Mouse (Mus musculus) liver, embryonic 14.5 days (tissue): Measurements from ENCODE around the gene Gm3625. TPM values are rescaled to one million over a fixed set of nuclear protein-coding genes. Genes with fewer than 3 reads are reported as not detected.

Source experiments
- ATAC-seq: fragments of 200-750 bp; cut with Nextera tagmentation; 2 replicates; pipeline ENCODE4 v1.8.0; 2017; ENCODE audit warnings: moderate number of reproducible peaks, mild to moderate bottlenecking, moderate library complexity; ENCODE audit not compliant: insufficient read depth
- DNase-seq, 3 experiments: peaks; one replicate each; pipeline ENCODE4 v3.0.0-alpha.2; 2012 to 2013; ENCODE audit warnings: low read depth in 3 of 3, low spot score in 3 of 3
- H3K27ac ChIP-seq: fragments of 300-500 bp; sonication (generic); 2 replicates; pipeline ENCODE4 v1.5.1; 2014; ENCODE audit warnings: moderate library complexity, mild to moderate bottlenecking, control low read depth, inconsistent platforms
- H3K27me3 ChIP-seq: fragments of 300-500 bp; sonication (generic); 2 replicates; pipeline ENCODE4 v1.6.1; 2014; ENCODE audit warnings: mild to moderate bottlenecking, low read length, moderate library complexity; ENCODE audit not compliant: control insufficient read depth, insufficient read depth
- H3K36me3 ChIP-seq: fragments of 300-500 bp; sonication (generic); replicated peaks from 2 replicates; pipeline ENCODE4 v1.6.1; 2014; ENCODE audit warnings: low read depth; ENCODE audit not compliant: control insufficient read depth, insufficient read depth
- H3K4me1 ChIP-seq, 2 experiments: fragments of 200-500 bp in 1 of 2; fragments of 300-500 bp in 1 of 2; sonication (generic) in 1 of 2; replicated peaks; 2 replicates each; pipeline ENCODE4 v1.6.1; 2012 to 2014; ENCODE audit warnings: antibody characterized with exemption in 1 of 2, inconsistent platforms in 1 of 2, low read length in 1 of 2; ENCODE audit not compliant: control insufficient read depth in 2 of 2, insufficient read depth in 2 of 2
- H3K4me2 ChIP-seq: fragments of 300-500 bp; sonication (generic); 2 replicates; pipeline ENCODE4 v1.6.1; 2014; ENCODE audit warnings: low read depth, mild to moderate bottlenecking, control low read depth, moderate library complexity
- H3K4me3 ChIP-seq, 2 experiments: fragments of 200-500 bp in 1 of 2; fragments of 300-500 bp in 1 of 2; sonication (generic) in 1 of 2; 2 replicates each; pipeline ENCODE4 v1.5.1; 2012 to 2014; ENCODE audit warnings: low read depth in 2 of 2, low read length in 2 of 2, mild to moderate bottlenecking in 2 of 2, control low read depth in 1 of 2, inconsistent platforms in 1 of 2, moderate library complexity in 1 of 2; ENCODE audit not compliant: insufficient read depth in 1 of 2
- H3K9ac ChIP-seq: fragments of 300-500 bp; sonication (generic); replicated peaks from 2 replicates; pipeline ENCODE4 v1.6.1; 2014; ENCODE audit warnings: mild to moderate bottlenecking, control low read depth, moderate library complexity
- H3K9me3 ChIP-seq: fragments of 300-500 bp; sonication (generic); 2 replicates; pipeline ENCODE4 v1.6.1; 2016; ENCODE audit warnings: low read length, mixed read lengths; ENCODE audit not compliant: control insufficient read depth
- CTCF ChIP-seq: IDR thresholded peaks from 2 replicates; pipeline ENCODE4 v1.5.1; 2016; ENCODE audit warnings: antibody characterized with exemption, low read depth, control low read depth
- EP300 ChIP-seq: IDR thresholded peaks from 2 replicates; pipeline ENCODE4 v1.6.1; 2016; ENCODE audit warnings: antibody characterized with exemption, low read depth
- WGBS: fragments of 180-500 bp; shearing (Covaris S2); extraction: QIAGEN DNeasy Blood & Tissue Kit; methylation state at CpG from one replicate; pipeline ENCODE4 v1.1.7; 2014; ENCODE audit not compliant: insufficient replicate concordance; 5-methylcytosine and 5-hydroxymethylcytosine counted together
- polyA plus RNA-seq, 2 experiments: library from polyadenylated mRNA; depleted of rRNA in 1 of 2; stranded (reverse) in 1 of 2; unstranded in 1 of 2; fragments of >200 nt; fragmentation: Nextera tagmentation in 1 of 2; extraction: Ambion mirVana in 1 of 2; gene quantifications; 2 replicates each; pipeline versions ENCODE4 v1.2.1 to v1.2.3; 2012 to 2014

The Gm3625 gene
- polyA plus RNA-seq, 2 experiments: not detected

DNA sequence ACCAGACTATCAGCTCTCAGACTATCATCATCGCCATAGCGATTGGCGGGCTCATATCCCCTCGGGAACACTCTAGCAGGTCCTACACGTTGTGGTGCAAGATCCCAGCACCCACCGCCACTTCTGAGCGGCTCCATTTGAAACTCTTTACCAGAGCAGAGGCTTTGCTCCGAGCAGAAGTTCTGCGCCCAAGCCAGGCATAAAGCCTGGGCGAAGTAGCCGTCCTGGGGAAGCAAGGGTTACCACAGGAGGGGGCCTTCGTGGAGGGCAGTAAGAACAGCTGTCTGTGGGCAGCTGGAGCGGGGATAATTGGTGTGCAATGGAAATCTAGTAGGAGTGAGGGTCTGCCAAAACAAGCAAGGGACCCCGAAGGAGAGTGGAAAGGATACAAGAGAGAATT, 45.2 kb downstream of the Gm3625 start:
- WGBS: 60% methylated on average over 14 of the region's 14 CpGs
- no peaks in the 10 kb centered on the region for H3K36me3 ChIP-seq
- no peak overlapping the region for H3K9ac ChIP-seq
- no peaks in the 10 kb centered on the region; a peak in 1 of 4 replicates for H3K4me1 ChIP-seq
- DNase-seq: no peak
- no peak overlapping the region for H3K4me2 ChIP-seq
- no peak overlapping the region for H3K4me3 ChIP-seq
- no peaks in the 10 kb centered on the region for H3K27me3 ChIP-seq
- H3K27ac ChIP-seq: no peak overlapping the region
- H3K9me3 ChIP-seq: no peaks in the 10 kb centered on the region
- ATAC-seq: no peak
- TF ChIP-seq CTCF (no peak), EP300 (no peak)

DNA sequence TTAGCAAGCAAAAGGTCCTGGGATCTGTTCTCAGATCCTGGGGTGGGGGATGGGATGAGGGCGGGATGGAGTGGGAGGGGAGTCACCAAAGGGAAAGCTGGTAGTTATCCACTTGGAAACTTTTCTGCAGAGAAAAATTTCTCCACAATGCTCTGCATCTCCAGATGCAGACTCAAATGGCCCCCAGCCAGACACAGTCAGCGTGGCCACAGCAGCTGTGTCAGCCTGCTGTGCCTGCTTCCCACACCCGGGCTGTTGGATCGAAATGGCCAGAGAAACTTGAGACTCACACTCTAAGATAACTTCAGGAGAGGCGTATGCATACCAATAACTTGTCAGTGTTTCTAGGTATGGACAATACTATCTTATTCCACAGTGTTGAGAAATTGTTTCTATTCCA, 46.2 kb downstream of the Gm3625 start:
- Histone ChIP-seq H3K27me3 (no peaks in the 10 kb centered on the region), H3K4me3 (no peak overlapping the region), H3K27ac (no peak overlapping the region), H3K9me3 (no peaks in the 10 kb centered on the region), H3K4me2 (no peak overlapping the region), H3K36me3 (no peaks in the 10 kb centered on the region), H3K4me1 (no peaks in the 10 kb centered on the region; a peak in 1 of 4 replicates), H3K9ac (no peak overlapping the region)
- no peak for DNase-seq
- ATAC-seq: no peak
- TF ChIP-seq CTCF: no peak
- 58% methylated on average over 5 of the region's 5 CpGs for WGBS

DNA sequence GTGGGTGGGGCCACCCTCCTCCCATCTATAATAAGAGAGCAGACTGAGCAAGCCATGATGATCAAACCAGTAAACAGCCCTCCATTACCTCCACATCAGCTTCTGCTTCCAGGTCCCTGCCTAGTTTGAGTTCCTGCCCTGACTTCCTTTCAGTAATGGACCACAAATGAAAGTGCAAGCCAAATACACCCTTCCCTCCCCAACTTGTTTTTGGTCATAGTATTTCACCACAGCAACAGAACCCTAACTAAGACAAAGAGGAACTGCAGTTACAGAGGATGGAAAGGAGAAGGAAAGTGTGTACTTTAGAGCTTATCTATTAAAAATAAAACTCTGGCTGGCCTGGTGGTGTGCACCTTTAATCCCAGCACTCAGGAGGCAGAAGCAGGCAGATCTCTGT, 47.3 kb downstream of the Gm3625 start:
- H3K27ac ChIP-seq: no peak overlapping the region
- no peak for DNase-seq
- H3K4me1 ChIP-seq: no peaks in the 10 kb centered on the region; a peak in 1 of 4 replicates
- no peak overlapping the region for H3K4me3 ChIP-seq
- no peak overlapping the region for H3K4me2 ChIP-seq
- TF ChIP-seq CTCF (no peak), EP300 (no peak)
- H3K36me3 ChIP-seq: no peaks in the 10 kb centered on the region
- H3K9me3 ChIP-seq: no peaks in the 10 kb centered on the region
- no peaks in the 10 kb centered on the region for H3K27me3 ChIP-seq
- no peak for ATAC-seq
- H3K9ac ChIP-seq: no peak overlapping the region

DNA sequence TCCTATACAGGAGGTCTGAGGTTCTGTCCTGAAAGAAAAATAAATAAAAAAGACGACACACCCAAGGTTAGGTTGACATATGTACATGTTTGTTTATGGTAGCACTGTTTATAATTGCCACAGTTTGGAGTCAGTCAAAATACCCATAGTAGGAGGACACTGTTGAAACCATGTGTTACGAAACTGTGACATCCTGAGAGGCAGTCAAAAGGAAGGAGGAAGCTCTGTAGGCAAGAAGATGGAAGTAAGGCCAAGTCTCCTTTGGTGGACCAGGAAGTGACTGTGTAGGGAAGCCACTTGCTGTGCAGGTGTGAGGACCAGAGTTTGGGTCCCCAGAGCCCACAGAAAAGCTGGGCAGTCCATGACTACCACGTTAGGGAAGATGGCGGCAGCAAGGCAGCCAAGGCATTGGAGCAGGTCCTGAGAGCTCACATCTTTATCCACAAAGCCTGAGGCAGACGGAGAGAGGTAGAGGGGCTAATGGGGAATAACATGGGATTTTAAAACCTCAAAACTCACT, 48.3 kb downstream of the Gm3625 start:
- no peaks in the 10 kb centered on the region; a peak in 1 of 4 replicates for H3K4me1 ChIP-seq
- no peaks in the 10 kb centered on the region for H3K27me3 ChIP-seq
- no peak overlapping the region for H3K4me3 ChIP-seq
- TF ChIP-seq CTCF (no peak), EP300 (no peak)
- 55% methylated on average over 5 of the region's 5 CpGs for WGBS
- H3K36me3 ChIP-seq: no peaks in the 10 kb centered on the region
- H3K27ac ChIP-seq: no peak overlapping the region
- H3K9me3 ChIP-seq: no peaks in the 10 kb centered on the region
- ATAC-seq (no peak), DNase-seq (no peak)
- no peak overlapping the region for H3K4me2 ChIP-seq
- no peak overlapping the region for H3K9ac ChIP-seq

Other genes with a start within 250 kb of the Gm3625 start
- 1.7 and 2.0 TPM in 2 replicates for gene Ncoa1, start 115.7 kb downstream of the Gm3625 start, polyA plus RNA-seq (2012; rRNA removed)
- 1.1 and 1.7 TPM in 2 replicates for gene Ncoa1, start 115.7 kb downstream of the Gm3625 start, polyA plus RNA-seq (2014; fragmentation: Nextera tagmentation; extraction: Ambion mirVana)
- 10.8 and 13.2 TPM in 2 replicates for gene Itsn2, start 289 bp downstream of the Gm3625 start, polyA plus RNA-seq (2012; rRNA removed)
- 22.5 and 27.2 TPM in 2 replicates for gene Itsn2, start 289 bp downstream of the Gm3625 start, polyA plus RNA-seq (2014; fragmentation: Nextera tagmentation; extraction: Ambion mirVana)
- gene Fam228a, start 145.5 kb upstream of the Gm3625 start, polyA plus RNA-seq (2012; rRNA removed): 0.09 TPM in 2 replicates
- 0.05 TPM in 1 of 2 replicates, not detected in the other for gene Fam228a, start 145.5 kb upstream of the Gm3625 start, polyA plus RNA-seq (2014; fragmentation: Nextera tagmentation; extraction: Ambion mirVana)
- 0.21 and 0.39 TPM in 2 replicates for gene Pfn4, start 176.1 kb upstream of the Gm3625 start, polyA plus RNA-seq (2012; rRNA removed)
- gene Pfn4, start 176.1 kb upstream of the Gm3625 start, polyA plus RNA-seq (2014; fragmentation: Nextera tagmentation; extraction: Ambion mirVana): 0.56 and 1.1 TPM in 2 replicates
- 0.37 and 0.73 TPM in 2 replicates for gene Fam228b, start 176.3 kb upstream of the Gm3625 start, polyA plus RNA-seq (2012; rRNA removed)
- 0.33 and 1.0 TPM in 2 replicates for gene Fam228b, start 176.3 kb upstream of the Gm3625 start, polyA plus RNA-seq (2014; fragmentation: Nextera tagmentation; extraction: Ambion mirVana)
- gene Sf3b6, start 224.6 kb upstream of the Gm3625 start, polyA plus RNA-seq (2012; rRNA removed): 34.7 and 72.6 TPM in 2 replicates
- 179 and 187 TPM in 2 replicates for gene Sf3b6, start 224.6 kb upstream of the Gm3625 start, polyA plus RNA-seq (2014; fragmentation: Nextera tagmentation; extraction: Ambion mirVana)
- gene Fkbp1b, start 248.7 kb upstream of the Gm3625 start, polyA plus RNA-seq (2012; rRNA removed): 2.5 and 2.9 TPM in 2 replicates
- gene Fkbp1b, start 248.7 kb upstream of the Gm3625 start, polyA plus RNA-seq (2014; fragmentation: Nextera tagmentation; extraction: Ambion mirVana): 2.2 and 2.6 TPM in 2 replicates